10 mouse cellular contexts compared by ENCODE assay signal in genomic region chr11:118407318-118407910, GRCm38 (mm10). TPM values are rescaled to one million over a fixed set of nuclear protein-coding genes. Genes with fewer than 3 reads are reported as not detected.
DNase-seq lines count a peak whose midpoint lies in the region; ATAC-seq and TF ChIP-seq lines count a peak whose summit lies in the region.
"Had no signal": no experiment of that assay in that cellular context is flagged by ENCODE, and none has a peak within 500 bp of the region (broad histone marks: within the 10 kb centered on the region; RNA-seq: fewer than 3 reads in every experiment).

No protein-coding gene starts in this region.

- TF ChIP-seq POLR2A in cortical plate, adult 2 months (IDR thresholded peaks at IDR 0.05; ENCODE audit: extremely low read depth, insufficient read depth, low read length), result no peak

- 0 out of 2 replicates have a peak, but pooled peaks have one; percentile 21 for TF ChIP-seq CTCF in cortical plate, adult 2 months (IDR thresholded peaks at IDR 0.05; ENCODE audit: extremely low read depth, insufficient read depth, low read length)

- H3K4me2 ChIP-seq in kidney, embryonic 14.5 days (replicated peaks; ENCODE audit: low read depth, low read length), result no peak overlapping the region

- no peaks in the 10 kb centered on the region for H3K9me3 ChIP-seq in kidney, embryonic 14.5 days (ENCODE audit: control insufficient read depth, low read length)

- DNase-seq in kidney, postnatal 10 days, result peak; percentile 72
- peak; percentile 63 for DNase-seq in urinary bladder, postnatal 14 days (ENCODE audit: low spot score)
- no peak for DNase-seq in urinary bladder, postnatal 10 days (ENCODE audit: low spot score)
- peak; percentile 60 to 62 for DNase-seq in thymus, postnatal 36 days
- DNase-seq in retina, postnatal 1 day, result no peak
- DNase-seq: right cerebral cortex, postnatal 25 days had no signal

- peaks cover 27% of the 10 kb centered on the region for H3K4me1 ChIP-seq in kidney, embryonic 14.5 days (ENCODE audit: control insufficient read depth, insufficient read depth, low read length)
- H3K4me1 ChIP-seq in cortical plate, adult 2 months (ENCODE audit: control insufficient read depth, insufficient read depth, low read length), result no peaks in the 10 kb centered on the region

- H3K27me3 ChIP-seq in kidney, embryonic 14.5 days (ENCODE audit: control insufficient read depth, insufficient read depth, low read length), result no peaks in the 10 kb centered on the region

- no peak overlapping the region for H3K27ac ChIP-seq in kidney, embryonic 14.5 days (ENCODE audit: low read depth, low read length)
- H3K27ac ChIP-seq in cortical plate, adult 2 months (ENCODE audit: insufficient read depth, low read length), result no peak overlapping the region

- no peak for ATAC-seq in kidney, embryonic 14.5 days (ENCODE audit: low FRiP score, low TSS enrichment)
- no peak for ATAC-seq in monocyte, adult 5-6 weeks (replicated peaks; ENCODE audit: insufficient number of reproducible peaks, low FRiP score, low TSS enrichment, poor library complexity, severe bottlenecking)

- WGBS in kidney, embryonic 14.5 days, result 84% methylated on average over 23 of the region's 23 CpGs

- H3K36me3 ChIP-seq in kidney, embryonic 14.5 days (ENCODE audit: control insufficient read depth, insufficient read depth, low read length), result peaks cover 52% of the 10 kb centered on the region

- H3K9ac ChIP-seq in kidney, embryonic 14.5 days (ENCODE audit: low read depth, low read length), result no peak overlapping the region

- no peak overlapping the region for H3K4me3 ChIP-seq in kidney, embryonic 14.5 days (ENCODE audit: low read length)
- no peak overlapping the region for H3K4me3 ChIP-seq in cortical plate, adult 2 months (ENCODE audit: insufficient read depth, low read length)

RNA-seq across cellular contexts. Expression of gene Lgals3bp, which starts 5.5 kb away (rescaled TPM):
- 11.8 and 13.0 TPM in 2 replicates for polyA plus RNA-seq in kidney, embryonic 14.5 days (2014; fragmentation: Nextera tagmentation; extraction: Ambion mirVana)
- polyA plus RNA-seq in cortical plate, adult 2 months (2012; rRNA removed), result 29.1 and 37.5 TPM in 2 replicates
- total RNA-seq in monocyte, adult 5-6 weeks (2017), result 16.7 to 76.6 TPM (median 44.4 TPM) in 3 replicates

RNA-seq across cellular contexts. Expression of gene Cant1, which starts 11.5 kb away (rescaled TPM):
- 19.0 and 24.1 TPM in 2 replicates for polyA plus RNA-seq in kidney, embryonic 14.5 days (2014; fragmentation: Nextera tagmentation; extraction: Ambion mirVana)
- polyA plus RNA-seq in cortical plate, adult 2 months (2012; rRNA removed), result 36.9 and 39.0 TPM in 2 replicates
- 16.7 to 31.7 TPM (median 22.8 TPM) in 3 replicates for total RNA-seq in monocyte, adult 5-6 weeks (2017)

RNA-seq across cellular contexts. Expression of gene C1qtnf1, which starts 20.6 kb away (rescaled TPM):
- 2.8 and 4.0 TPM in 2 replicates for polyA plus RNA-seq in kidney, embryonic 14.5 days (2014; fragmentation: Nextera tagmentation; extraction: Ambion mirVana)
- polyA plus RNA-seq in cortical plate, adult 2 months (2012; rRNA removed), result 3.0 and 3.4 TPM in 2 replicates
- total RNA-seq in monocyte, adult 5-6 weeks (2017), result not detected in 3 replicates
- total RNA-seq: megakaryocyte-erythroid progenitor cell, adult 5-6 weeks had no signal

RNA-seq across cellular contexts. Expression of gene Timp2, which starts 51.9 kb away (rescaled TPM):
- polyA plus RNA-seq in kidney, embryonic 14.5 days (2014; fragmentation: Nextera tagmentation; extraction: Ambion mirVana), result 58.7 and 102 TPM in 2 replicates
- 176 and 186 TPM in 2 replicates for polyA plus RNA-seq in cortical plate, adult 2 months (2012; rRNA removed)
- 19.4 to 46.1 TPM (median 27.0 TPM) in 3 replicates for total RNA-seq in monocyte, adult 5-6 weeks (2017)

Comparison
In these comparisons a context has a peak if more than half of its experiments do, and no peak if none do; other contexts are left out.
1. DNase-seq: peak in kidney, postnatal 10 days (single experiment), urinary bladder, postnatal 14 days (single experiment) and thymus, postnatal 36 days (2 of 2); none in urinary bladder, postnatal 10 days (single experiment) and retina, postnatal 1 day (single experiment).